Mouse (Mus musculus) megakaryocyte progenitor cell, adult 5-6 weeks (primary cell): ENCODE measurements around the gene Tmem251. TPM values are rescaled to one million over a fixed set of nuclear protein-coding genes. Genes with fewer than 3 reads are reported as not detected.
A peak's percentile ranks its signal among the peaks of the same experiment; 100 is the strongest.

Experiments used
- ATAC-seq: replicated peaks from 2 replicates; pipeline ENCODE4 v1.8.0; 2016; ENCODE audit warnings: mild to moderate bottlenecking, moderate TSS enrichment, inconsistent platforms; ENCODE audit not compliant: poor library complexity
- total RNA-seq, 2 experiments: library from RNA; stranded (forward) in 1 of 2; stranded (reverse) in 1 of 2; fragments of 157-497, 149-512 nt in 1 of 2; fragments of 200-1000 nt in 1 of 2; gene quantifications; 2 replicates each; pipeline versions ENCODE4 v1.2.3 to v1.2.4; 2015 to 2017

Gene Tmem251
- total RNA-seq, 2 experiments from 2014 or later = 8.0 to 8.3 TPM

GRCm38 (mm10) chr12:102709896-102710295, 33.7 kb upstream of the Tmem251 start:
- no peak for ATAC-seq

DNA sequence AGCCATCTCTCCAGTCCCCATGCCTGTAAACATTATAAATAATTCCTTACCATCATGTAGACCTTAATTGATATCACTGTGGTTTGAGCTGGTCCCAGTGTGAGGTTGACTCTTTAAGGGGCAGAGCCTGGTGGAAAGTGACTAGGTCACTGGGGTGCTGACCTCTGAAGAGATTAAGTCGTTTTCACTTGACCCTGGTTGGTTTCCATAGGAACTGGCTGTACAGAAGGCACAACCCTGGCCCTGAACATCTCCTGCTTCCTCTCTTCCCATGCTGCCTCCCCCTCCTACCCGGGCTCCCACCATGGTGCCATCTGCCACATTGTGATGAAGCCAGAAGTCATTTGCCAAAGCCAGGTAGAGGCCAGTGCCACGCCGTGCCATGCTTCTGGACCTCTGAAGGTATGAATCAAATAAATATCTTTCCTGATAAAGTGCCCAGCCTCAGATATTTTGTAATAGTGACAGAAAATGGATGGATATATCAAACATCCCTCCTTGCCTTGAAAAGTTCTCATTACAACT, 32.6 kb upstream of the Tmem251 start:
- no peak for ATAC-seq

- peak; percentile 54 for ATAC-seq
These were observed 30.3 kb upstream of the Tmem251 start for GRCm38 (mm10) chr12:102713153-102713865.

DNA sequence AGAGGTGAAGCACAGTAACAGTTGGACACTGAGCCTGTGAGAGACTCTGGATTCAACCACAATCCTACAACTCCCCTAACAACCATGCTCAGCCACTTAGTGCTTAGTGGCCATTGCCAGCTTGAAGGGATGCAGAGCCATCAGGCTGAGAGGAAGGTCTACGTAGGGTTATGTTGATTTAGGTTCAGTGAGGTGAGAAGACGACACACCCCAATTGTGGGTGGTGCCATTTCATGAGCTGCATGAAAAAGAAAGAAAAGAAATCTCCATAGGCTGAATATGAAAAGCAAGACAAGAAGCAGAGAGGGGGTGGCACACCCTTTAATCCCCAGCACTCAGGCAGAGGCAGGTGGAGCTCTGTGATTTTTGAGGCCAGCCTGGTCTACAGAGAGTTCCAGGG, 29.4 kb upstream of the Tmem251 start:
- no peak for ATAC-seq

- ATAC-seq = peak; percentile 20; the same call in 1 of the 2 replicates
These were observed 28.7 kb upstream of the Tmem251 start for GRCm38 (mm10) chr12:102714654-102715395.

DNA sequence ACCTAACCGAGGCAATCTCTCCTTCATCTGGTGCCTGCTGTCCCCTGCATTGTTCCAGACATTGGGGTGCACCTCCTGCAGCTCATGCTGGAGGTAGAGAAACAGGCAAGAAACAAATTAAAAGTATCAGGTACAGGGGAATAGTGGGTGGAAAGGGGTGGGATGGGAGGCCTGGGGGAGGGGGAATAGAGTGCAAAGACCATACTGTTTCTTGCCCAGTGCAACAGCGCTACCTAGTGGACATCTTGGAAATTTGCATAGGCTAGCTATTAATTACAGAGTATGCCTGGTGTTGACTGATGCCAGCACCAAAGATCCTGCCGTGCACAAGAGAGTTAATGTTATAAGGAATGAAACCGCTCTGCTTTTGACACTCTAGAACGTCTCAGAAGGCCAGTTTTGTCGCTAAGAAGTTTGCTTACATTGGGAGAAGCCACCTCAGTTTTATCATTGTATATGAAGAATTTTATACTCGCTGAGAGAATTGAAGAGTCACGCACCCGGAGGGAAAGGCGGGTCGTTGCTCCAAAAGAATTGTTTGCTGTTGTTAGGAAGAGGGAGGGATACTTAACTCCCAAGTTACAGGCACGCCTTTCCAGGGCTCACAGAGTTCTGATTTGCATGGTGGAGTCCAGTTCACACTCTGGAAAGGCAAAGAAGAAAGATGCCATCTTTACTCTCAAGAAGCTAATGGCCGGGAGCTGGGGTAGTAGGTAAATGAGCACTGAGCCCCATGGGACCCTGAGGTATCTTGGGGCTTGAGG, 23.8 kb upstream of the Tmem251 start:
- ATAC-seq = peak; percentile 83

DNA sequence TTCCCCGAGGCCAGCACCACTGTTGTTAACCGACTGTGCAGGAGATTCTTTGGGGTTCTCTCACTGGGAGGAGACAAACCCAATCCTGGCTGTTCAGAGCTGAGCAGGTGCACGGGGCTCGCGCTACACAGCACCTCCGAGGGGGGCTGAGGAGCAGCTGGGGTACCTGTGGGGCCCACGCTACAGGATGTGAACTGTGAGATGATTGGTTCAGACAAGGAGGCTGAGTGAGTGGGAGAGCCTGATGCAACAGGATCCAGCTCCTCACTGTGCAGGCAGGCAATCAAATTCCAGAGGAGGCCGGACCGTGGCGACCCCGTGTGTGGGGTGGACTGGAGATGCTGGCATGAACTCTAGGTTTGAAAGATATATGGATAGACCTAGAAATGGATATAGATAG, 21.1 kb upstream of the Tmem251 start:
- no peak for ATAC-seq

DNA sequence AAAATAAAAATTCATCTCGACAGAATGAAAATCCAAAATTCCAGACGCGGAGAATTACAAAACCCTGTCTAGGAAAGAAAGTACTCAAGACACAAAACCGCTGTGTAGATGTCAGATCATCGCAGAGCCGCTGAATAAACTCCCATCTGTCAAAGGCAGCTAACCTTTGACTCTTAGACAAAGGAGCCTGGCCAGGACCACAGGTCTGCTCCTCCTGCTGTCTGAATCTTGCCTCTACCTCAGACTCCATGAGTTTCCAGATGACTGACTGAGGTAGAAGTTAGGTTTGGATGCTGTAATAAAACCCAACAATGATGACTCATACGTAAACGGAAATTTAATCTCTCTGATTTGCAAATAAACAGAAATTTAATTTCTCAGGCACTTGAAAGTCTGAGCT, 20.6 kb upstream of the Tmem251 start:
- no peak for ATAC-seq

DNA sequence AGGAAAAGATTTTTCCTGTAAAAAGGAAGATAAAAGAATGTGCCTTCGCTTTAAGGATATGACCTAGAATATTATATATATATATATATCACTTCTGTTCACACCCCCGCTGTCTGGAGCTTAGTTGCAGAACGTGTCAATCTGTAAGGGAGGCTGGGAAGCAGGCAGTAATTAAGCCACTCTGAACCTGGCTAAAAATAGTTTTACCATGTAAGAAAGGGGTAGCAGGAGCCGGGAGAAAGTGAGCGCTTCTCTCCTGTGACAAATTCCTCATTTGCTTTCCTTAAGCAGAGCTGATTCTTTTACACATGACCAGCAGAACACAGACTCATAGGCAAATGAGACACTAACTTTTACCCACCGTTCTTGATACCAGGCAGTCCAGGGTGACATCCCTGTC, 19.7 kb upstream of the Tmem251 start:
- ATAC-seq = no peak

DNA sequence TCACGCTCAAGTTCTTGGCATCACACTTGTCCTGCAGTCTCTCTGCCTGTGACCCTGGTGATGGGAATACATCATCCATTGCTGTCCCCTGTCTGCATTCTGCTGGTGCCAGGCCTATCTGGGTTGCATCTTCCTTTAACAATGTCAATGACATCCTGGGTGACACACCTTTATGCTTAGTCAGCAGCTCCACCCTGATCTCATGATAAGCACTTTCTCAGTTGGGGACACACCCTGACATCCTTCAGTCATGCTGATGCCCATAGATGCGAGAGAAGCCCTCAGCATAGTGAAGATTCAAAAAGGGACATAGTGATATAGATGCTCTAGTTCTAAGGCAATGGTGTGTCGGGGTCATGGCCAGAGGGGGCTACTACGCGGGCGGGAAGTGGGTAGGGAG, 18.4 kb upstream of the Tmem251 start:
- ATAC-seq = no peak

DNA sequence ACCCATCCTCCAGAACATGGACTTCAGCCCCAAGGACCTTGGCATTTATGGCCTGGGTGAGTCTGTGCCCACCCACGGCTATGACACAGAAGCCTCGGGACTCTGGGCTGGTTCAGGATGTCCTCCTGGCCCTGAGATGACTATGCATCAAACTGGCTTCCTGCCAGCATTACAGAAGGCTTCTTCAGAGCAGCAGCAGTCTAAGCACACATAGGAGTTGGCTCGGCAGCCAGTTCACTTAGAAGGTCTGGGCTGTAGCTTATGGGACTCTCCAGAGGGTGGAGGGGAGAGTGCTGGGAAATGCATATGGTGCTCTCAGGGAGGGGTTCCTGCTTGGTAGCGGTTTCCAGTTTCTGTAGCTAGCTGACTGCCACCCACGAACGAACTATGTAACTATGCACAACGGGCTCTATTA, 17.8 kb upstream of the Tmem251 start:
- no peak for ATAC-seq

- peak; percentile 88 for ATAC-seq
These were observed 13.4 kb upstream of the Tmem251 start for GRCm38 (mm10) chr12:102729855-102730797.

GRCm38 (mm10) chr12:102730798-102731619, 12.6 kb upstream of the Tmem251 start:
- no peak for ATAC-seq

- peak; percentile 87 for ATAC-seq
These were observed 10.2 kb upstream of the Tmem251 start for GRCm38 (mm10) chr12:102733381-102733780.

DNA sequence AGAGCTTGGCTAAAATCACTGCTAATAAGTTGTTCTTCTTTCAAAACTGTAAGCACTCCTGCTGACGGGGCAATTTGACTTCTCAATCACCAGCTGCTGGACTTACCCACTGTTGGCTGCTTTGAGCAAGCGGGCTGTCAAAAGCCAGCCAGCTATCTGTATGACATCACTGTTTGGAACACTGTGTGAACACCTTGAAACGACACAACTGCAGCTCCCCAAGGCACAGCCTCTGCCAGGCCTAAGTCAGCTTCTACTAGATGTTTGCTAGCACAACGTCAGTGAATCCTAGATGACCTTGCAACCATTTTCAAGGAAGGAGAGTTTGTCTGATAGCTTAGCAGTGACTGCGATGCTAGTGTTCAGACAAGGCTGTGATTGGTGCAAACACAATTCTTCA, 4.5 kb upstream of the Tmem251 start:
- ATAC-seq = no peak

GRCm38 (mm10) chr12:102740285-102740684, 3.3 kb upstream of the Tmem251 start:
- peak; percentile 30 for ATAC-seq

- no peak for ATAC-seq
These were observed 1.5 kb upstream of the Tmem251 start for GRCm38 (mm10) chr12:102742056-102742455.

DNA sequence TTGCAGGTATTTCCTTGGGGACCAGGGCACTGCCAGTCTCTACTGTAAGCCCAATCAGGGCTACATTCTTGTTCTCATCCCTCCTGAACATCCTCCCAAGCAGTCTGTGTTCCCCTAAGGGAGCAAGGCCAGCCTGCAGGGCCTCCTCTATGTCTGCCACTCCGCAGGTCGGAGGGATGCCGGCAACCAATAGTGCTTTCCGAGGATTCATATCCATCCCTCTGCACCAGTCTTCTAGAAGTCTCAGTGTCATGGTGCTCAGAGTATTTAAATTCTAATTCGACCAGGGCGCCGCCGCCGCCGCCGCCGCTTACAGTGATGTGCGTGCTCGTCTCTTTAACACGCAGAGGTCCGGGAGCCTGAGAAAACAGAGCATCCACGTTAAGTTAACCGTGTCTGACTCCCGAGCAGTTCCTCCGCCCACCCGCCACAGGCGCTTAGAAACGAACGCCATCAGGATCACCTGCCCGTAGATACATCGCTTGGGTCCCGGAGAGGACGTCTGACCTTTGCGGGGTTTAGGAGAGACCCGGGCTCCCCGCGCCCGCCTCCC, 450 bp upstream of the Tmem251 start:
- ATAC-seq = peak; percentile 18

DNA sequence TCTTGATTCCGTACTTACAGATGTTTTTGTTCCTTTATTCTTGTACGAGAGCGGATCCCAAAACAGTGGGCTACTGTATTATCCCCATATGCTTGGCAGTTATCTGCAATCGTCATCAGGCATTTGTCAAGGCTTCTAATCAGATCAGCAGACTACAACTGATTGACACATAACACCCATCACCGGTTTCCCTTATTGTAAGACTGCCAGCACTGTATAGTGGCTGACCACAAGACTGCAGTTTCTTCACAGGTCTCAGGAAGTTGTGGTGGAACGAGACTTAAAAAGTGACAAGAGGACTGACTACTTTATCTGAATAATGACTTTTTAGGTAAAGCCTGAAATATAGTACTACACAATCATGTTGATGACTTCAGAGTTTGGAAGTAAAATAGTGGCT, 1.3 kb downstream of the Tmem251 start:
- ATAC-seq = peak; percentile 74
